Mouse (Mus musculus): ENCODE data around the gene March7.

- TF ChIP-seq CTCF (IDR thresholded peaks at IDR 0.05), result no peak
- TF ChIP-seq EP300 (IDR thresholded peaks at IDR 0.05; ENCODE audit: insufficient read depth, low read depth, low read length), result no peak
Measured at GRCm38 (mm10) chr2:60291381-60291780, 81.7 kb downstream of the March7 start.

Data from heart, adult 2 months (tissue).